In genomic region chr15:91572421-91573069, GRCm38 (mm10) we compare ENCODE assay signal across 8 mouse cellular contexts. TPM values are rescaled to one million over a fixed set of nuclear protein-coding genes. Genes with fewer than 3 reads are reported as not detected.
DNase-seq lines count a peak whose midpoint lies in the region; ATAC-seq and TF ChIP-seq lines count a peak whose summit lies in the region.

No protein-coding gene starts in this region.

- H3K9me3 ChIP-seq in forebrain, postnatal 0 days (ENCODE audit: low read length): no peaks in the 10 kb centered on the region
- no peaks in the 10 kb centered on the region for H3K9me3 ChIP-seq in hindbrain, embryonic 15.5 days

- DNase-seq in layer of hippocampus, adult 2 months (ENCODE audit: low spot score in 2 of 2): no peak
- DNase-seq in layer of hippocampus, adult 18-20 months (ENCODE audit: low spot score in 2 of 2): no peak
- DNase-seq in cerebellum, adult 11-12 months: peak; percentile 60
- no peak for DNase-seq in forebrain, postnatal 0 days
- peak; percentile 14 to 36 for DNase-seq in lung, adult 18-20 months
- peak; percentile 9 for DNase-seq in ovary, adult 18-20 months (ENCODE audit: low spot score)
- no peak for DNase-seq in layer of hippocampus, adult 8-10 months (ENCODE audit: low spot score in 2 of 2)

- H3K4me2 ChIP-seq in forebrain, postnatal 0 days (ENCODE audit: low read depth): peak overlapping the region; percentile 93
- H3K4me2 ChIP-seq in hindbrain, embryonic 15.5 days: peak overlapping the region; percentile 82

- no peaks in the 10 kb centered on the region for H3K27me3 ChIP-seq in forebrain, postnatal 0 days (ENCODE audit: insufficient read depth, low read length)
- no peaks in the 10 kb centered on the region for H3K27me3 ChIP-seq in hindbrain, embryonic 15.5 days

- H3K36me3 ChIP-seq in forebrain, postnatal 0 days (ENCODE audit: insufficient read depth): no peaks in the 10 kb centered on the region
- no peaks in the 10 kb centered on the region for H3K36me3 ChIP-seq in hindbrain, embryonic 15.5 days

- H3K9ac ChIP-seq in forebrain, postnatal 0 days: peak overlapping the region; percentile 84
- H3K9ac ChIP-seq in hindbrain, embryonic 15.5 days: peak overlapping the region; percentile 94

- H3K27ac ChIP-seq in layer of hippocampus, adult 2 months: peak overlapping the region; percentile 90
- H3K27ac ChIP-seq in forebrain, postnatal 0 days (ENCODE audit: low read depth, low read length): peak overlapping the region; percentile 74
- peak overlapping the region; percentile 90 for H3K27ac ChIP-seq in hindbrain, embryonic 15.5 days (replicated peaks)

- H3K4me1 ChIP-seq in forebrain, postnatal 0 days (ENCODE audit: insufficient read depth): 0 out of 2 replicates have a peak, but pooled peaks cover 3% of the 10 kb centered on the region
- H3K4me1 ChIP-seq in hindbrain, embryonic 15.5 days (replicated peaks): peaks cover 38% of the 10 kb centered on the region

- WGBS in forebrain, postnatal 0 days: under 1% methylated on average over 76 of the region's 91 CpGs
- under 1% methylated on average over 72 of the region's 91 CpGs for WGBS in hindbrain, embryonic 15.5 days

- peak overlapping the region; percentile 77 for H3K4me3 ChIP-seq in layer of hippocampus, adult 2 months
- peak overlapping the region; percentile 64 for H3K4me3 ChIP-seq in forebrain, postnatal 0 days (ENCODE audit: low read depth, low read length)
- peak overlapping the region; percentile 96 for H3K4me3 ChIP-seq in hindbrain, embryonic 15.5 days

- no peak for TF ChIP-seq CTCF in layer of hippocampus, adult 2 months (conservative IDR thresholded peaks at IDR 0.05)
- no peak for TF ChIP-seq CTCF in forebrain, postnatal 0 days (IDR thresholded peaks at IDR 0.05; ENCODE audit: low read depth)

- peak; percentile 87 for ATAC-seq in forebrain, postnatal 0 days
- ATAC-seq in hindbrain, embryonic 15.5 days (ENCODE audit: low FRiP score, low read depth): peak; percentile 88

RNA-seq across cellular contexts. Expression of gene Slc2a13, which starts 0.5 kb away (rescaled TPM):
- total RNA-seq in layer of hippocampus, adult 2 months (2021): 10 to 100 TPM; 66.8 to 71.7 TPM
- total RNA-seq in layer of hippocampus, adult 18-20 months (2021): 10 to 100 TPM; 63.9 to 72.3 TPM
- 18.9 and 27.3 TPM in 2 replicates for total RNA-seq in forebrain, postnatal 0 days (2014; rRNA removed)
- polyA plus RNA-seq in forebrain, postnatal 0 days (2015; fragmentation: Nextera tagmentation; extraction: Ambion mirVana): 2.1 and 2.7 TPM in 2 replicates
- 5.0 and 5.1 TPM in 2 replicates for polyA plus RNA-seq in hindbrain, embryonic 15.5 days (2015; fragmentation: Nextera tagmentation; extraction: Ambion mirVana)
- total RNA-seq in layer of hippocampus, adult 8-10 months (2022): 10 to 100 TPM; 60.8 to 69.0 (median 64.0) TPM

Comparison
In these comparisons a context has a peak if more than half of its experiments do, and no peak if none do; other contexts are left out.
1. DNase-seq: peak in cerebellum, adult 11-12 months (single experiment), lung, adult 18-20 months (2 of 2) and ovary, adult 18-20 months (single experiment); none in layer of hippocampus, adult 2 months (0 of 2), layer of hippocampus, adult 18-20 months (0 of 2), forebrain, postnatal 0 days (single experiment) and layer of hippocampus, adult 8-10 months (0 of 2).
2. Peak in every context shown above with its lines, with median percentiles within 50 percentile points of each other: H3K27ac ChIP-seq and H3K4me3 ChIP-seq.